Mouse (Mus musculus) embryonic facial prominence, embryonic 15.5 days (tissue): ENCODE data around the gene Kcnk3. TPM values are rescaled to one million over a fixed set of nuclear protein-coding genes. Genes with fewer than 3 reads are reported as not detected.

Experiments used
- ATAC-seq: fragments of 200-750 bp; cut with Nextera tagmentation; 2 replicates; pipeline ENCODE4 v1.8.0; 2017; ENCODE audit warnings: low read depth, moderate TSS enrichment; ENCODE audit not compliant: insufficient number of reproducible peaks, low FRiP score, low TSS enrichment
- H3K27ac ChIP-seq: fragments of 300-500 bp; sonication (generic); replicated peaks from 2 replicates; pipeline ENCODE4 v1.5.1; 2015; ENCODE audit warnings: mild to moderate bottlenecking, inconsistent platforms
- H3K27me3 ChIP-seq: fragments of 300-500 bp; sonication (generic); 2 replicates; pipeline ENCODE4 v1.6.1; 2015; ENCODE audit warnings: inconsistent platforms
- H3K36me3 ChIP-seq: fragments of 300-500 bp; sonication (generic); 2 replicates; pipeline ENCODE4 v1.6.1; 2015; ENCODE audit warnings: mild to moderate bottlenecking, inconsistent platforms
- H3K4me1 ChIP-seq: fragments of 300-500 bp; sonication (generic); 2 replicates; pipeline ENCODE4 v1.6.1; 2015; ENCODE audit warnings: inconsistent platforms
- H3K4me2 ChIP-seq: fragments of 300-500 bp; sonication (generic); replicated peaks from 2 replicates; pipeline ENCODE4 v1.6.1; 2015; ENCODE audit warnings: mild to moderate bottlenecking, inconsistent platforms
- H3K4me3 ChIP-seq: fragments of 300-500 bp; sonication (generic); replicated peaks from 2 replicates; pipeline ENCODE4 v1.5.1; 2015; ENCODE audit warnings: mild to moderate bottlenecking, inconsistent platforms
- H3K9ac ChIP-seq: fragments of 300-500 bp; sonication (generic); 2 replicates; pipeline ENCODE4 v1.6.1; 2015; ENCODE audit warnings: inconsistent platforms
- H3K9me3 ChIP-seq: fragments of 300-500 bp; sonication (generic); replicated peaks from 2 replicates; pipeline ENCODE4 v1.6.1; 2016; ENCODE audit warnings: inconsistent platforms
- WGBS: fragments of 180-500 bp; shearing (Covaris S2); methylation state at CpG from one replicate; pipeline ENCODE4 v1.1.7; 2015; 5-methylcytosine and 5-hydroxymethylcytosine counted together
- polyA plus RNA-seq: library from polyadenylated mRNA; unstranded; fragments of >200 nt; fragmentation: Nextera tagmentation; extraction: Ambion mirVana; gene quantifications from 2 replicates; pipeline ENCODE4 v1.2.1, GENCODE M21; 2015

Kcnk3 gene
- polyA plus RNA-seq, 1 experiment from 2014 or later: 1.3 TPM

GRCm38 (mm10) chr5:30643477-30644179, 55.7 kb downstream of the Kcnk3 start:
- Histone ChIP-seq H3K9ac (no peak overlapping the region), H3K27ac (no peak overlapping the region), H3K4me1 (peaks cover 9% of the 10 kb centered on the region), H3K36me3 (no peaks in the 10 kb centered on the region), H3K4me3 (no peak overlapping the region), H3K4me2 (no peak overlapping the region), H3K27me3 (no peaks in the 10 kb centered on the region), H3K9me3 (no peaks in the 10 kb centered on the region)
- WGBS: 56% methylated on average over 5 of the region's 5 CpGs
- ATAC-seq: no peak

- no peaks in the 10 kb centered on the region for H3K27me3 ChIP-seq
- no peak overlapping the region for H3K27ac ChIP-seq
- H3K9me3 ChIP-seq: no peaks in the 10 kb centered on the region
- no peak overlapping the region for H3K9ac ChIP-seq
- H3K4me3 ChIP-seq: no peak overlapping the region
- no peak for ATAC-seq
- peaks cover 20% of the 10 kb centered on the region for H3K4me1 ChIP-seq
- no peaks in the 10 kb centered on the region for H3K36me3 ChIP-seq
- H3K4me2 ChIP-seq: no peak overlapping the region
- WGBS: 74% methylated on average over 2 of the region's 2 CpGs
These were observed 58.1 kb downstream of the Kcnk3 start for GRCm38 (mm10) chr5:30646036-30646435.

- peak; percentile 7; the same call in 1 of the 2 replicates for ATAC-seq
- 10% methylated on average over 9 of the region's 9 CpGs for WGBS
- H3K4me1 ChIP-seq: peaks cover 21% of the 10 kb centered on the region
- H3K27ac ChIP-seq: peak overlapping the region; percentile 73
- H3K4me2 ChIP-seq: peak overlapping the region; percentile 86
- peak overlapping the region; percentile 67 for H3K4me3 ChIP-seq
- peak overlapping the region; percentile 58 for H3K9ac ChIP-seq
- no peaks in the 10 kb centered on the region for H3K9me3 ChIP-seq
- H3K36me3 ChIP-seq: peaks cover 8% of the 10 kb centered on the region; the same call in 1 of the 2 replicates
- H3K27me3 ChIP-seq: no peaks in the 10 kb centered on the region
These were observed 59.4 kb downstream of the Kcnk3 start for GRCm38 (mm10) chr5:30647396-30647795.

- peak; percentile 89 for ATAC-seq
- under 1% methylated on average over 38 of the region's 38 CpGs for WGBS
- peak within 1 kb of the TSS; percentile 67 for H3K4me3 ChIP-seq
- H3K9me3 ChIP-seq: no peaks in the 10 kb centered on the region
- no peaks in the 10 kb centered on the region for H3K27me3 ChIP-seq
- peaks cover 11% of the 10 kb centered on the region; the same call in 1 of the 2 replicates for H3K36me3 ChIP-seq
- H3K27ac ChIP-seq: peak within 1 kb of the TSS; percentile 73
- peaks cover 26% of the 10 kb centered on the region for H3K4me1 ChIP-seq
- peak within 1 kb of the TSS; percentile 58 for H3K9ac ChIP-seq
- H3K4me2 ChIP-seq: peak within 1 kb of the TSS; percentile 86
These were observed 60.0 kb downstream of the Kcnk3 start, which contains the start of gene Slc35f6 for GRCm38 (mm10) chr5:30647815-30648560. TSS of gene Slc35f6 (plus strand) at chr5:30647933.

- Histone ChIP-seq H3K27ac (no peak overlapping the region), H3K4me2 (no peak overlapping the region), H3K36me3 (peaks cover 13% of the 10 kb centered on the region; the same call in 1 of the 2 replicates), H3K4me3 (no peak overlapping the region), H3K27me3 (no peaks in the 10 kb centered on the region), H3K9ac (no peak overlapping the region), H3K4me1 (peaks cover 33% of the 10 kb centered on the region), H3K9me3 (no peaks in the 10 kb centered on the region)
- 65% methylated on average over 4 of the region's 4 CpGs for WGBS
- no peak for ATAC-seq
These were observed 61.6 kb downstream of the Kcnk3 start for GRCm38 (mm10) chr5:30649558-30649957.

GRCm38 (mm10) chr5:30650756-30651155, 62.8 kb downstream of the Kcnk3 start:
- Histone ChIP-seq H3K4me2 (no peak overlapping the region), H3K4me3 (no peak overlapping the region), H3K9ac (no peak overlapping the region), H3K36me3 (peaks cover 25% of the 10 kb centered on the region; the same call in 1 of the 2 replicates), H3K4me1 (peaks cover 33% of the 10 kb centered on the region), H3K9me3 (no peaks in the 10 kb centered on the region), H3K27me3 (no peaks in the 10 kb centered on the region), H3K27ac (no peak overlapping the region)
- ATAC-seq: no peak
- 81% methylated on average over 3 of the region's 3 CpGs for WGBS

- Histone ChIP-seq H3K4me3 (no peak overlapping the region), H3K9ac (no peak overlapping the region), H3K36me3 (peaks cover 33% of the 10 kb centered on the region; the same call in 1 of the 2 replicates), H3K9me3 (no peaks in the 10 kb centered on the region), H3K4me2 (no peak overlapping the region), H3K27ac (no peak overlapping the region), H3K4me1 (peaks cover 33% of the 10 kb centered on the region), H3K27me3 (no peaks in the 10 kb centered on the region)
- 90% methylated on average over 3 of the region's 3 CpGs for WGBS
- no peak for ATAC-seq
These were observed 63.6 kb downstream of the Kcnk3 start for GRCm38 (mm10) chr5:30651554-30651953.

- Histone ChIP-seq H3K27me3 (no peaks in the 10 kb centered on the region), H3K9me3 (no peaks in the 10 kb centered on the region), H3K36me3 (peaks cover 50% of the 10 kb centered on the region), H3K4me1 (peaks cover 27% of the 10 kb centered on the region), H3K27ac (no peak overlapping the region), H3K9ac (no peak overlapping the region), H3K4me3 (no peak overlapping the region), H3K4me2 (no peak overlapping the region)
- WGBS: 67% methylated on average over 6 of the region's 6 CpGs
- no peak for ATAC-seq
These were observed 65.3 kb downstream of the Kcnk3 start for GRCm38 (mm10) chr5:30653246-30653645.

- no peaks in the 10 kb centered on the region for H3K9me3 ChIP-seq
- no peak for ATAC-seq
- H3K4me1 ChIP-seq: peaks cover 13% of the 10 kb centered on the region; the same call in 1 of the 2 replicates
- 82% methylated on average over 8 of the region's 8 CpGs for WGBS
- H3K27ac ChIP-seq: no peak overlapping the region
- H3K9ac ChIP-seq: no peak overlapping the region
- H3K4me3 ChIP-seq: no peak overlapping the region
- H3K36me3 ChIP-seq: peaks cover 56% of the 10 kb centered on the region
- H3K4me2 ChIP-seq: no peak overlapping the region
- H3K27me3 ChIP-seq: no peaks in the 10 kb centered on the region
These were observed 67.1 kb downstream of the Kcnk3 start for GRCm38 (mm10) chr5:30655042-30655441.

GRCm38 (mm10) chr5:30655526-30656195, 67.7 kb downstream of the Kcnk3 start:
- no peak for ATAC-seq
- H3K27ac ChIP-seq: no peak overlapping the region
- no peak overlapping the region for H3K4me3 ChIP-seq
- H3K27me3 ChIP-seq: no peaks in the 10 kb centered on the region
- peaks cover 13% of the 10 kb centered on the region; the same call in 1 of the 2 replicates for H3K4me1 ChIP-seq
- no peak overlapping the region for H3K4me2 ChIP-seq
- 90% methylated on average over 6 of the region's 6 CpGs for WGBS
- peaks cover 56% of the 10 kb centered on the region for H3K36me3 ChIP-seq
- H3K9ac ChIP-seq: no peak overlapping the region
- H3K9me3 ChIP-seq: no peaks in the 10 kb centered on the region

GRCm38 (mm10) chr5:30659042-30659441, 71.1 kb downstream of the Kcnk3 start:
- WGBS: 71% methylated on average over 4 of the region's 4 CpGs
- Histone ChIP-seq H3K4me3 (no peak overlapping the region), H3K27me3 (no peaks in the 10 kb centered on the region), H3K9me3 (no peaks in the 10 kb centered on the region), H3K4me2 (no peak overlapping the region), H3K9ac (no peak overlapping the region), H3K27ac (no peak overlapping the region), H3K4me1 (no peaks in the 10 kb centered on the region), H3K36me3 (peaks cover 45% of the 10 kb centered on the region)
- ATAC-seq: no peak
